Mouse (Mus musculus): ENCODE results near the gene Lag3.
A peak's percentile ranks its signal among the peaks of the same experiment; 100 is the strongest.

Lag3 gene

DNA sequence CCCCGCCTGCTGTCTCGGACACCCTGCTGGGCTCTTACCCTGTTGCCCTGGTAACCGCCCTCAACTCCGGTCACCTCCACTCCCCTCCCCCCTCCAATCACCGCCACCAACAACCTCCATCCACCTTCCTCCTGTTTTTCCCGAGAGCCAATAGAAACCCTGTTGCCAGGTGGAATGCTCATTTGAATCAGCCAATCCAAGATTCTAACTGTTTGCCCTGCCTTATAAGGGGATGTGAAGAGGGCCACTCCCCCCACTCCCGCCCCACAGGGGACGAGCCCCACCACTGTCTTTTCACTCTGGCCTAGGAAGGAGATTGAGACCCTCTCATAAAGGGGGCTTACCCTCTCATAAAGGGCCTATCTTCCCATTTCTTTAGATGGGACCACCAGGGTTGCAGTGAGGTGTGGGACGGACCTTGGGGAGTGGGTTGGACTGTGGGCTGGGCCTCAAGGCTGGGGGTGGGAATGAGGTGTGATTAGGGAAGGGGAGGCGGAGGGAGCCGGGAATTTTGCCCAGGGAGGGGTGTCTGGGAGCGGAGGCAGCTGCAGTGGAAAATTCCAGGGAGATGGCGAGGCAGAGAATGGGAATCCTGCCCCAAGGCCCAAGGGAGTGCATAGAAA, 8.3 kb upstream of the Lag3 start, which contains the start of gene Ptms:
Gene Ptms (minus strand): TSS at position 409 of the 623 bp plus-strand sequence.
- DNase-seq (ENCODE audit: low spot score), result peak; percentile 95

DNA sequence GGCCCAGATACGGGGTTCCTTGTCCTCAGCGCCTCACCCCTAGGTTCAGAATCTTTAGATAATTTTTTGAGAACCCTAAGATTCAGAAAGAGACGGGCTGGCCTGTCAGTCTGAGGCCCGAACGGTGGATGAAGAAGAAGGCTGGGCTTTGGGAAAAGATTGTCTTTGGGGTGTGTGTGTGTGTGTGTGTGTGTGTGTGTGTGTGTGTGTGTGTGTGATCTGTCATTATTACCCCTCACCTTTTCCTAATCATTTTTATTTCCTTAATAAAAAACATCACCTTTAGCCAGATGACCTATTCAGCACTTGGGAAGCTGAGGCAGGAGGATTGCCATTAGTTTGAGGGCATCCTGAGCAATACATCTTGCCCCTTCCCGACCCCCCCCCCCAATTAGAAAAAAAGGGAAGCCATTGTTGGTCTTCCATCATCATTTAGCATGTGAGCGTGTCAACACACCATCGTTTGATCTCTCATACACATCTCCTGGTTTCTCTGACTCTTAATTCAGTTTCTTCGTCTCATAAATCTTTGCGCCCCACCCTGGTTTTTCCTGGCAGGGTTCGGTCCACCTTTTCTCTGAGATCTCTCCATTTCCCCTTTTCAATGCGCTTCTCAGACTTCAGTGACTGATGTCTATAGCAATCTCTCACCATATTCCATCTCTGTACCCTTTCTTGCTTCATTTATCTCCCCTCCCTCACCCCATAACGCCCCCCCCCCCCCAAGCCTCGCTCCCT, 7.6 kb upstream of the Lag3 start:
- DNase-seq (ENCODE audit: low spot score), result no peak

DNA sequence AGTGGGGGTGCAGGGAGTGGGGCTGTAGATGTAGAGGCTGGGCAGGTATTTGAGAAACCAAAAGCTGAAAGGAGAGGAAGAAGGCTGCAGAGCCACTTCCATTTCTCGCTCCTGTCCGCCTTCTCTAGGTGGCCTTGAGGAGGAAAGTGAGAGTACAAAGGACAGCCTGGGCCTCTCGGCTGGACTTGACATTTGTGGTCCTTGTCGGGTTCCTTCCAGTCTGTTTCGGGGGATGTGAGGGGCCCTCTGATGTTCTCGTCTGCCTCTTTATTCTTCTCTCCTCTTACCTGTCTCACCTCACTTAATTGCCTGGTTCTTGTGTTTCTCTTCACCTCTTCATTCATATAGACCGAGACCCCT, 6.8 kb upstream of the Lag3 start:
- DNase-seq (ENCODE audit: low spot score), result no peak

DNA sequence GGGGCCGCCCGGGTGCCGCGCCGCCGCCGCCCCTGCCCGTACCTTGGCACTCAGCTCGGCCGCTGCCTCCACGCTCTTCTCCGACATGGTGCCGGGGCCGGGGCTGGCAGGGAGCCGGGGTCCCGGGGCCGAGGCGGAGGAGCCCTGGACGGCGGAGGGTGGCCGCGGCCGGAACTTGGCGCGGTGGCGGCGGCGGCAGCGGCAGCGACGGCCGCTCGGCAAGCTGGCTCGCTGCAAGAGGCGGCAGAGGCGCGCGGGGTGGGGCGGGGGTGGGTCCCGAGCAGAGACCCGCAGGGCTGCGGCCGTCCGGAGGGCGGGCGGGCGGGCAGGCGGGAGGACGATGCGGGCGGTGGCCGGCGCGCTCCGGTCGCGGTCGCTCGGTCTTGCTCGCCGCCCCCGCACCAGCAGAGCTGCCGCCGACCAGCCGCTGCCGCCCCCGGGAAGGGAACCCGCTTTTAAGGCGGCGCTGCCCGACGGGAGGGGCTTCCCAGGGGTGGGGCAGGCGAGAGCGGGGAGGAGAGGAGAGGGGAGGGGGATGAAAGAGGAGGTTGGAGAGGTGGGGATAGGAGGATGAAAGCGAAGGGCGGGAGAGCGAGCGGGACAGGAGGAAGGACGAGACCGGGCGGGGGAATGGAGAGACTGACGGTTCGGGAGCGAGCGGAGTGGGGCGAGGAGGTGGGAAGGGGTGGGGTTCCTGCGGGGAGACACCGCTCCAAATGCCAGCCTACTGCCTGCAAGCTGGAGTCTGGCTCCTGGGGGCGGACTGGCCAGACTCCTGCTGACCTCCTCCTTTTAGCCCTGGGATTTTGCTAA, 6.2 kb upstream of the Lag3 start:
- DNase-seq (ENCODE audit: low spot score), result peak; percentile 92

DNA sequence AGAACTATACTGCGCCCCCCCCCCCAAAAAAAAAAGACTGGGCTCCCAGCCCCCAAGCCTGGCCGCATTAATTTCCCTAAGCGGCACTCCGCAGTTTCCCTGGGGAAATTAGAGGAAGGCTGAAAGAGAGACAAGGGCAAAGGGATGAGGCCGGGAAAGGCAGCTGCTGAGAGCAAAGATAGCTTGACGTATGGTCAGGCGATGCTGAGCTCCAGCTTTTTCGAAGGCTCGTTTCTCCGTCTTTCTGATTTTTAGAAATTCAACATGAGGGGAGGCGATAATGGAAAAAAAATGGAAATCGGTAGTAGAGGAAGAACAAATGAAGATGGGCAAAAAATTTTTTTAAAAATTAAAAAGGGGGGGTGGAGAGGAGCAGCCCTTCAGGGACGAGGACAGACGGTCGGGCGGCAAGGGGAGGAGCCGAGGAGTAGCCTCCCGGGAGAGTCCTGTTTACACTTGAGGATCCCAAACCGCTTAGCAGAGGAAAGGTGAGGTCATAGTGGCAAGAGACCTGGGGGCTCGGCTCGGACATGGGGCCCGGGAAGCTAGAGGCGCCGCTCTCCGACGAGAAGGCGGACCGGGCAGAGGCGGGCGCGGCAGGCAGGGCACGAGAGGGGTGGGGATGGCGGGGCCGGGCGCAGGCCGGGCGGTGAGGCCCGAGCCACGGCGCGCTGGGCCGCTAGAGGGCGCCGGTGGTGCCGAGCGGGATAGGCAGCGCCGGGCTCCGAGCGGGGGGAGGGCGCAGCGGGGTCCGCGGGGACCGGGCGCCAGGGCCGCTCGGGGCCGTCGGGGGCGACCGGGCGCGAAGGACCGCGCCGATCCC, 5.4 kb upstream of the Lag3 start:
- peak; percentile 98 for DNase-seq (ENCODE audit: low spot score)

DNA sequence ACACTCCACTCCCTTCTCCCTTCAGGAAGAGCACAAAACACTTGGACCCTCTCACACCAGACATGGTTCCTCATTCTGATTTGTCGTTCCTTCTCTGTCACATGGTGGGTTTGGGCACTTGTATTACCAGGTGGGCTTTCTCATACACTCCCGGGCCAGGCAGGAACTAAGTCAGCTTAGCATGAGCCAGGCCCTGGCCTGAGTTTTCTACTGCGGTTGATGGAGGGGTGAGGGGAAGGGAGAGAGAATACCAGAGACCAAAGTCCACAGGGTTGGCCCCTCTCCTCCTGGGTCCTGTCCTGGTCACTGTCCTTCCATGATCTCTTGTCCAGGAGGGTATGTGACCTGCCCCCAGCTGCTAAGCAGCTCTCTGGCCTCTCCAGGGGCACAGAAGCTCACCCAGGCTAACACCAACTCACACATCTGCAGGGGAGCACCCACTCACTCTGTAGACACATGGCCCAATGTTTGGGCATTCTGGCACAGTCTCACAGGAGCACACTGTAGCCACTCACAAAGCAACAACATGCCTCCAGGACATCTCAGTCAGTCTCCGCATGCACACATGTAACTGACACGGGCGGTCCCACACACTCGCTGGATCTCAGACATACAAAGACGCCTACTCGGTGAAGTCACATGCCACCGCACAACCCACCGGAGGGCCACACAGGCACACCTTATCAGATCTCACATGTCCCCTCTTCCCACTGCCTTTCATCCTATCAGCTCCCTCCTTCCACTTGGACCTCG, 4.6 kb upstream of the Lag3 start:
- no peak for DNase-seq (ENCODE audit: low spot score)

DNA sequence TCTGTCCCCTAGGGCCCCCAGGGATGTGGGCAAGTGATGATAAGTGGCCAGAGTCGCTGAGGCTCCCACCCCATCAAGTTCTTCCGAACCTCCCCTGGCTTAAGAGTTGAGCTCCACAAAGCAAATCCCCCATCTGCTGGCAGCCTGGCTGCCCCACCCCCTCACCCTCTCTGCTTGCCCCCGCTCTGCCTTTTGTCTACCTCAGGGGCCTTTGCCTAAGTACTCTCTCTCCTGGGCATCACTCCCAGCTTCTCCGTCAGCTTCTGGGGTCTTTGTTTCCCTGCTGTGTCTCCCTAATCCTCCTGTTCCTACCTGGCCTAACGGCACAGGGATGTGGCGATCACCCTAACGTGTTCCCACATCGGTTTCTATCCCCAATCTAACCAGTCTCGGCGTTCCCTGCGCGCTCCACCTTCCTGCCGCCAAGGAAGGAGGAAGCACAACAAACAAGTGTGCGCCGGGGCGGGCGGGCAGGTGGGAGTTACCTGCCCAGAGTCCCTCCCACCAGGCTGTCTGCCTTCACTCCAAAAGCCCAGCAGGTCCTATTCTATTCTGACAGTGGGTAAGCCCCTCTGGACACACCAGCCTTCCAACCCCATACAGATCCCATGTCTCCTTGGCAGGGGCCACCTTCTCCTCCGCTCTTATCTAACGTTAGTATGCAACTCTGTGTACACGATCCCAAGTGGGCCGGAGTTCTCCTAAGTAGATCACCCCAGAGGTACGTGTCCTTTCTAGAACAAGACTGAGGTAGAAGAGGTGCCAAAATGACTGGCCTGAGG, 3.8 kb upstream of the Lag3 start:
- DNase-seq (ENCODE audit: low spot score), result no peak

DNA sequence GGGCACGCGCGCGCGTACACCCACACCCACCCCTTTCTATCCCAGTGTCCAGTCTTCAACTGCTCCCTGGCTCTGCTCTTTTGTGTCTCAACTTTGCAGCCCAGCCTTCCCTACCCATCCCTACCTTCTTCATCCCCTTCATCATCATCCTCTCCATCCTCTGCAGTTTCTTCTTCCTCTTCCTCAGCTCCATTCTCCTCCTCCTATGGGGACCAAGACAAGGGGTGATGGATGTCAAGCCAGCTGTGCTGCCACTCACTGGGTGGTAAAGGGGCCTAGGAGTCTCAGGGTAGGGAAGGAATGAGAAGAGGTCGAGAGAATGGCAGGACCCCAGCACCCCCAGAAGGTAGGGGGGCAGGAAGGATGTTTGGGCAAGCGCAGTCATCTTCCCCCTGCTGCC, 3.0 kb upstream of the Lag3 start:
- DNase-seq (ENCODE audit: low spot score), result no peak

DNA sequence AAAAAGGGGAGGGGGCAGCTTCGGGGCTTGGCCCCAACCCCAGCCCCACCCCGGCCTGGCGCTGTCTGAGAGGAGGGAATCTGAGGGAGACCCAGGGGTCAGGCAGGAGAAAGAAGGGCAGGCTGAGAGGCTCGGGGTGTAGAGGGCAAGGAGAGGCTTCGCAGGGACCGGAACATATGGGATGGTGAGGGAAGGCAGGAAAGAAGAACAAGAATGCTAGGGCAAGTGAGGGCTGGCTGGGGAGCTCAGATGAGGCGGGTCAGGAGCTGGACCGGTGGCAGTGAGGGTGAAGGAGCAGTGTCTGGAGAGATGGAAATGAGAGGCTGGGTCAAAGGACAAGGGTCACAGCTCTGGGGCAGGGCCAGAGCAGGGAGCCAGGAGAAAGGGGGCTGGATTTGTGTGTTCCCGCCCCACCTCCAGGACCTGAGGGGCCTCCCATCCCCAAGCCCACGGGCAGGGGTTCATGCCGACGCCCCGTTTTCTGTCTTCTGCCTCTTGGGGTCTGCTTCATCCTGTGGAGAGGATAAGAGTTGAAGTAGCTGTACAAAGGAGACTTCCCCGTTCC, 2.3 kb upstream of the Lag3 start:
- no peak for DNase-seq (ENCODE audit: low spot score)

DNA sequence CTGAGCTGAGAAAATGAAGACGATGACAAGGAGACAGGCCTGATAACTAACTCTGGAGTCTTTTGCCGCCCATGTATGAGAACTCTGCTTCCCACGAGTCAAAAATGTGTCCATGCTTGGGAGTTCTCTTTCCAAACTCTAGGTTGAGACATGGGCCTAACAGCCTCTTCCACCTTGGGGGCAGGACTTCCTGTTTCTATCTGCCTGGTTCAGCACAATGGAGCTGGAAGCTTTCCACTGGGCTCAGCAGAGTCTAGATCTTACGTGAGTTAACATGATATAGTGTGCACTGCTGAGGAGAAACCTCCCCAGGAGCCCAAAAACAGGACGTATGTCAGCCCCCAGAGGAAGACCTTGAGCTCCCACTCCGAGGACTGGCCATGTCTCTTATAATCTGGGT, 1.7 kb upstream of the Lag3 start:
- DNase-seq (ENCODE audit: low spot score), result no peak

DNA sequence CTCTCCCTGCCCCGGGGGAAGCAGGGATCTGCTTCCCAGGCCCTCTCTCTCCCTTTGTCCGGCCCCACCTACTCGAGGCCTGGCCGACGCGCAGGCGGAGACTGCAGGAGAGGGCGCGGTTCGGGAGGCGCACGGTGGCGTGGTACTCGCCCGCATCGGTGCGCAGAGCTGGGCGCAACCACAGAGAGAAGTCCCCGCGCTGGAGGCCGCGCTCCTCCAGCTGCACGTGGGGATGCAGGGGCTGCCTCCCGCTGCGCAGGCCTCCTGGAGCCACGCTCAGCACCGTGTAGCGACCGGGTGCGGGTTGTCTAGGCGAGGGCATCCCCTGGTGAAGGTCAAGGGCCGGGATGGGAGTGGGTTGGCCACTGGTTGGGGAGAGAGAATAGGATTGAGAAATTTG, 1.5 kb downstream of the Lag3 start:
- DNase-seq (ENCODE audit: low spot score), result no peak

DNA sequence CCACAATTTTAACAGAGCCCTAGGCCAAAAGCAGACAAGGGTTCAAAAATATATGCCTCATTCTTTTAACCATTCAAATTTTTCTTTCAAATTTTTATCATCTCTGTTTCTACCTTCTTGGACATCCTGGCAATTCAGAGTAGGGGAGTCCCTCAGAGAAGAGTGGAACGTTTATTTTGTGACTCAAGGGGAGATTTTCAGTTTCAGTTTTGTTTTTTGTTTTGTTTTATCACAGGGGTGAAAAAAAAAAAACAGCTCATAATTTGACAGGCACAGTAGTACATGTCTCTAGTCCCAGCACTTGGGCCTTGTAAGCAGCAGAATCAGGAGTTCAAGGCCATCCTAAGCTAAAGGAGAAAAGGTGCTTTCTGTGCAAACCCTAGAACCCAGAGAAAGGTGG, 3.7 kb downstream of the Lag3 start:
- DNase-seq (ENCODE audit: low spot score), result no peak

DNA sequence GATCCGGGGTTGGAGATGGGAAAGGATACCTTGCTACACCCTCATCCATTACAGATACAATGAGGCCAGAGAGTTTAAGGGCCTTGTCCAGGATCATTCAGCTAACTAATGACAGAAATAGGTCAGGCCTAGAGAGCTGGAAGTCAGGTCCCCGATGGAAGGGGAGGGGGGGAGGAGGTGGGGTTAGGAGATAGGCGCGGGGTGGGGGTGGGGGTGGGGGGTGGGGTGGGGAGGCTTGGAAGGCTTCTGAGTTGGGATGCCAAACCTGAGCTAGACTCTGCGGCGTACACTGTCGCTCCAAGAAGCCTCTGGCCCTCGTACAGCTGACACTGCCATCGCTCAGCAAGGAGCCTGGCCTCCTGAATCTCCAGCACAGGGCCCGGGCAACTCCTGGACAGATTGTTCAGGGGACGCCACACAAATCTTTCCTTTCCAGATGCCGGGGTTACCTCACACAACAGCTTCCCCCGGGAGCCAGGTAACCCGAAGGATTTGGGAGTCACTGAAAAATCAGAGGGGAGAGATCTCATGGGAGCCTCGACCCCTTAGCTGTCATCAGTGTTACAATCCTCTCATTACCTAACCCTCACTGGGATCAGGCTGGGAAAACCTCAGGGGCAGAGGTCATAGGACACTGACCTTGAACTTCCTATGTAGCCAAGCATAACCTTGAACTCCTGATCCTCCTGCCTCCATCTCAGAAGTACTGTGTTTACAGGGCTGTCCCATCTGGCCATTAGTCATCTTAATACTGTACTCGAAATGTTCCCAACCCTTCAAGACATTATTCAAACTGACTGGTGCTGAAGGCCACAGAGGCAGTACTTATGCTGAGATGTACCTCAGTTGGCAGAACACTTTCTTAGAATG, 6.3 kb downstream of the Lag3 start:
- DNase-seq (ENCODE audit: low spot score), result no peak

DNA sequence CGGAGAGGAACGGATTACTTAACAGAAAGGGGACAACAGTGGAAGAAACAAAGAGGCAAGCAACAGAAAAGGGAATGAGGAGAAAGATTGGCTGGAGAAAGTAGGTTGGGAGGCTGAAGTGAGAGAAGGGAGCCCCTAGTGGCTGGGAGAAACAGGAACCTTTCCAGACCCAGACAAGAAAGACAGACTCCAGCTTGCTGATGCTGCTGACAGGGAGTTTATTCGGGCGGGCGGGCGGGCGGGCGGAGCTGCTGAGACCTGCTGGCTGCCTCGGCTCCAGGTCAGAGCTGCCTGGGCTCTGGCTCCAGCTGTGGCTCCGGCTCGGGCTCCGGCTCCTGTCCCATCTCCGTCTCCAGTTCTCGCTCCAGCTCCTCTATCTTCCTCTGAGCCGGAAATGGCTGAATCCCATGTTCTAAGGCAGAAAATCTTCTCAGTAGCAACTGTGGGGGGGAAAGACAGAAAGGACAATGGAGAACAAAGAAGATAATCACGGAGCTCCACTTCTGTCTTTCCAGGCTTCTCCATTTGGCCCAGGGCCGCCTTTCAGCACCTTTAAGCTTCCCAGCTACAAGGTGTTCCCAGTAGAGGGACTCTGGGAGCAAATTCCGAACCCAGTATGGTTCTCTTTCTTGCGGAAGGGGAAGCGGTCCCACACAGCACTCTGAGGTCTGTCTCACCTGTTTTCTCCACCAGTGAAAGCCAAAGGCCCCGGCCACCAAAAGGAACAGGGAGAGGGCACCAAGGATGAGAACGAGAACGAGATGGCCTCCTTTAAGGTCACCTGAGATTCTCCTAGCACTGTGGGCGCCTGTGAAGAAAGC, 7.1 kb downstream of the Lag3 start:
- DNase-seq (ENCODE audit: low spot score), result peak; percentile 66

DNA sequence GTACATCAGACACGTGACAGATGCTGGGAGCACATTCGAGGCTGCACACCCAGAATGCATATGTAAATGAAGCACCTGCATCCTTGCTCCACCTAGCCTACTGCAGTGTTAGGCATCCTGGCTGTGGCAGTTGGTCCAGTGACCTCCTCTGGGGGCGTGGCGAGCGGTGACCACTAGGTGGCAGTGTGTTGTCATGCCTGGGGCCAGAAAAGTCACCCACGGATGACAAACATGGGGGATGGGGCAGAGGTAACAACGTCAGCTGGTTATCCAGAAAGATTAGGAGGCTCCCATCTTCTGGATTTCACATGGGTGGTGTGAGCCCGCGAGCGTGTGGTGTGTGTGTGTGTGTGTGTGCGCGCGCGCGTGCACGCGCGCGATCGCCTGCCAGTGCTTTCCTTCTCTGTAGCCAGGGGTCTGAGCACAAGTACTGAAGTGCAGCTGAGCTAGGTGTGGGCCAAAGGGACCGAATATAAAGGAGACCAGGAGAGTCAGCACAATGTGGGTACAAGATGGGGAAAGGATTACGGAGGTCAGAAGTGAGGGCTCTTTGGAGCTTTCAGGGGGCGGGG, 7.8 kb downstream of the Lag3 start:
- peak; percentile 98 for DNase-seq (ENCODE audit: low spot score)

DNA sequence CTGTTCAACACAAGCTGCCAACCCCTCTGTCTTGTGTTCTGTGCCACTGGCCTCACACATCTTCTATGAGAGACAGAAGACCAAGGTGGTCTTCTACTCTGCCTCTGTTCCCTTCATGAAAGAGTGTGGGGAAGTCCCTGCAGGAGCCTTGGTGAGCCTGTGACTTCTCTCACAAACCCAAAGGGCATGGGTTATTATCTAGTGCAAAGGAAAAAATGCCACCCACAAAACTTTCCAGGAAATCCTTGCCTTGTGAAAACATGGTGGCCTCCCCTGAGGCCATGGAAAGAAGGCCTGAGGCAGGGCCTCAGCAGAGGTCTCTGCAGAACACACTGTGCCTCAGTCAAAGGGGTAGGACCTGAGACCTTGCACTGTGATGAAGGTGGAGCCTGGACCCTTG, 9.7 kb downstream of the Lag3 start:
- DNase-seq (ENCODE audit: low spot score), result no peak

DNA sequence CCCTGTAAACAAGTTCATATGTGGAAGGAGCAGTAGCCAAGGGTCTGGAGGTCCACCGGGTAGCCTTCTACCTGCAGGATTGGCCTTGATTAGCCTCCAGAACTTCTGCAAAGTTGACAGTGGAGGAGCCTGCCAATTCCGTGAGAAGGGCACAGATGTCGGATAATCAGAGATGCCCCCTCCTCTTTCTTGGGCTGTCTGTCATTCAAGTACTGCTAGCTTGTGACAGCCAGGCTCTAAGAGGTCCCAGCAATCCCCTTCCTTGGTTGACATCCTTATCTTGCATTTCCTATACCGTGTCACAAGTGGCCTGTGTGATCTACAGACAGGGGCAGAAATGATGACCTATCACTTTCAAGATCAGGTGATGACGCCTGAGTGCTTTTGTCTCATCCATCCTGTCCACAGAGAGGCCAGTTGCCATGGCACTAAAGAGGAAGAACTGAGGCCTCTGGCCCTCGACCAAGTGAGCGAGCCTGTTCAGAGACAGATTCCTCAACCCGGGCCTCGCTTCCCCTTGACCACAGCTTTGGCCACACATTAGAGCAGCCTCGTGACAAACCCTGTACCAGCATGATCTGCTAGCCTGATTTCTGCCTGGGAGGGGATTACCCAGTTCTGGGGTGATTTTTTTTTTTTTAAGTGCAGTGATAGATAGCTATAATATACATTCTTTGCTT, 10.6 kb downstream of the Lag3 start:
- DNase-seq (ENCODE audit: low spot score), result no peak
